Mouse (Mus musculus) gastrocnemius, adult 2 months (tissue): ENCODE results near the gene Hjurp. TPM values are rescaled to one million over a fixed set of nuclear protein-coding genes. Genes with fewer than 3 reads are reported as not detected.

Experiments
- DNase-seq: peaks from one replicate; pipeline ENCODE4 v3.0.0; 2022
- H3K27ac ChIP-seq: fragments of 200-600 bp; 2 replicates; pipeline ENCODE4 v1.8.1; 2022; ENCODE audit warnings: mild to moderate bottlenecking
- H3K4me3 ChIP-seq: fragments of 200-600 bp; 2 replicates; pipeline ENCODE4 v1.8.1; 2022; ENCODE audit warnings: mild to moderate bottlenecking, moderate library complexity
- CTCF ChIP-seq: fragments of 200-600 bp; IDR thresholded peaks from 2 replicates; pipeline ENCODE4 v1.8.1; 2022; ENCODE audit warnings: antibody characterized with exemption, mild to moderate bottlenecking, moderate library complexity
- intact Hi-C: fragments of 180-260 bp; cut with DNase I; formaldehyde crosslinking; loops from one replicate; pipeline ENCODE4 v1.15.1; 2025
- total RNA-seq, 2 experiments: library from RNA; stranded (reverse); gene quantifications; 2 replicates each; pipeline ENCODE4 v1.2.3; 2021

Hjurp gene
- total RNA-seq, 2 experiments from 2014 or later: 6.1 to 6.6 TPM

DNA sequence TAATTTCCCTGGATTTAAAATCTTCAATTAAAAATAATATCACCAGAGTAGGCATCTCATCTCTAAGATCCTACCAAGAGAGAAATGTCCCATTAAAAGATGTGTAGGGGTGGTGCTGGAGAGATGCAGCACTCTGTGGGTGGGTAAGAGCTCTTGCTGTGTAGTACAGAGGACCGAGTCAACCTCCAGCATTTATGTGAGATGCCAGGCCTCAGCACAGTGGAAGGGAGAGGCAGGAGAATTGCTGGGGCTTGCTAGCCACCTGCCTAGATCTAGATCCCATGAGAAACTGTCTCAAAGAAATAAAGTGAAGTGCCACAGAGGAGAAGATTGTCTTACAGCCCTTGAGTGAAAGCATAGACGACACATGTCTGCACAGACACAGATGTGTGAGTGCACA, 60.9 kb downstream of the Hjurp start:
- intact Hi-C loops: no loop called here
- no peak for TF ChIP-seq CTCF
- DNase-seq: no peak
- Histone ChIP-seq H3K27ac (no peak overlapping the region), H3K4me3 (no peak overlapping the region)

DNA sequence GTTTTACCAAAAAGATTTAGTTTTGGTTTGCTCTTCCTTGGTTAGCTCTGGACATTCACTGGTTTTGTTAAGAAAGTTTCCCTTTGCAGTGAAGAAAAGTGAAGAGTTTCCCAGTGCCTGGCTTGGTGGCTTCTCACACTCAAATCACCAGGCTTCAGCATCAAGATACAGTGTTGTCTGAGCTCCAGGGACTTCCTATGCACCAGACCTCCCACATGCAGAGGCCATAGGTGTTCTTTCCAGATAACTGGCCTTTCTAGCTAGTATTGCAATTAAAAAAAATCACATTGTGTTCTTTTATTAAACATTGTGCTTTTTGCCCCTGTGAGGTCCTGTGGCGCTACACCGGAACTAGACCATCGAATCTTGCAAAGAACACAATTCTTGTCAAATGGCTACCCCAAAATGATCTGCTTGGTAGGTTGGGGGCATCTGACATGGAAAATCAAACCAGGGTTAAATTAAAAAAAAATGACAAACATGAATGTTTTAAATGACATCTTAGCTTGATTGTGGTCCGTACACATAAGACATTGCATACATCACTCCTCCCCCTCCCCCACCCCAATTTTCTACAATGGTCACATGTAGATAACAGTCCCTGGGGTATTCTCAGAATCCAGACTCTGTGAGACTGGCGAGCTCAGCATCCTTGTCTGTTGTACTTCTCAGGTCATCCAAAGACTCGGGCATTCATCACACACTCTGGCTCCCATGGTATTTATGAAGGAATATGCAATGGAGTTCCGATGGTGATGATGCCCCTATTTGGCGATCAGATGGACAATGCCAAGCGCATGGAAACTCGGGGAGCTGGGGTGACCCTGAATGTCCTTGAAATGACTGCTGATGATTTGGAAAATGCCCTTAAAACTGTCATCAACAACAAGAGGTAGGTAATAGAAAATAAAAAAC, 61.7 kb downstream of the Hjurp start:
- no peak for TF ChIP-seq CTCF
- Histone ChIP-seq H3K4me3 (no peak overlapping the region), H3K27ac (no peak overlapping the region)
- DNase-seq: no peak
- intact Hi-C loops: no loop called here

DNA sequence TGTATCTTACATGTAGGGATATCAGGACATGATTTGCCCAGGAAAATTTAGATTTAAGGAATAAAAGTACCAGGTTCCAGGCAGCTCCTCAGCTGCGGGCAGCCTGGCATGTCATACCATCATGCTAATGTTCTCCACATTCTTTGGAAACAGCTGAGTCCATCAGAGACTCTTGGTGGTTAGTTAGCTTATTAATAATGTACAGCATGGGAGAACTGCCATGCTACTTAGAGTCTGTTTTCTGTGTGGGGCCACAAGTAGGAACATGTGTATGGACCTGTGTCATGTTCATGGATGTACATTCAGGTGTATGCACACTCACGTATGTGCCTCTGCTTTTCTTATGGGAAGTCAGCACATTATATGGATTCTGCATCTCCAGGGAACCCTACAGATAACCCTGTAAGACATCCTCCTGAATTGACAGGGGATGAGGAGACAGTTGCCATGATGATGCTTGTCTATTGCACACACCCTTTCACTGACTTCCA, 62.9 kb downstream of the Hjurp start:
- DNase-seq: no peak
- H3K4me3 ChIP-seq: no peak overlapping the region
- intact Hi-C loops: no loop called here
- no peak for TF ChIP-seq CTCF
- H3K27ac ChIP-seq: no peak overlapping the region

DNA sequence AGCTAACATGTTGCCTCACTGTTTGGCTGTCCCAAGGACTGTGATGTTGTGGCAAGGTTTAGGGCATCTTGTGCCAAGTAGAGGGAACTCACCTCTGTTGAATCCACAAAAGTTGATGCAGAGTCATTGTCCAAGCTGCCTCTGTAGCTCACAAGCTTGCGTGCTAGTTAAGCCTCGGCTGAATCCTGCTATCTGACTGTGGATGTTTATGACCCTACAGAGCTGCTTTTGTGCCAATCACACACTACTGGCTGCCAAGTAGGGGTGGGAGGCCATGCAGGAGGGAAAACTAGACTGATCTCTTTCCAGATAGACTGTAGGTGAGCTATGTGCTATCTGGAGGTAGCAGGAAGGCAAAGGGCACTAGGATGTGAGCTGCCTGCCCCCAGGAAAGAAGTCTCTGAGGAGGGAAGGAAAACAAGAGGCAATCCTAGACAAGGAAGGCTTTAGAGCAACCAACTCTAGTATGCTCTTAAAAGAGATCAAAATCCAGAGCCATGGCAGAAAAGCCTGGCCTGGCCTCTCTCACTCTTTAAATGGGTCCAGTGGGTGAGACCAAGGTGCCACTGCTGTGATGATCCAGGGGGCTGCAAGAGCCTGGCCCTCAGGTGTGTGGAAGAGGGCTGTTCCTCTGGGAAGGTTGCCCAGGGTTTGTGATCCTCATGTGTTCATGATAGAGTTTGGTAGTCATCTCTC, 63.5 kb downstream of the Hjurp start:
- no peak for TF ChIP-seq CTCF
- intact Hi-C loops: no loop called here
- peak; percentile 31 for DNase-seq
- Histone ChIP-seq H3K4me3 (no peak overlapping the region), H3K27ac (no peak overlapping the region)

DNA sequence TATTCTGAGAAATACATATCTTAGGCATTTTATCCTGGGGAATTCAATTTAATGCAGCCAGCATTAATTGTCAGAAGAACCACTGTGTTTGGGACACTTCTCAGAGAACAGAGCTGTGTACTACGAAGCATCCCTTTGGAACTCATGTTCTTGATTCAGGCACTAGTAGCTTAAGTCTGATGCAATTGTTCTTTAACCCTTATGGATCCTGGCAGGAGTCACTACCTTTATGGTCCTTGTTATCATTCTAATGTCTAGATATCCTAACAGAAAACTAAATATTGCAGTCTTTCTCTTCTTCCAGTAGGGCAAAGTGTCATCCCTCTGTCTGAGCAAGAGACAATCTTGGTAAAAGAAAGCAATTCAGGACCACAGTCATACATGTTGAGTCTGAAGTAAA, 64.4 kb downstream of the Hjurp start:
- TF ChIP-seq CTCF: no peak
- H3K27ac ChIP-seq: no peak overlapping the region
- intact Hi-C loops: no loop called here
- no peak overlapping the region for H3K4me3 ChIP-seq
- DNase-seq: no peak

Other genes starting within 250 kb of the Hjurp start
- gene Ugt1a10, start 222.2 kb downstream of the Hjurp start, total RNA-seq: not detected
- not detected for gene Ugt1a9, start 206.8 kb downstream of the Hjurp start, total RNA-seq
- not detected for gene Ugt1a8, start 189.8 kb downstream of the Hjurp start, total RNA-seq
- gene Ugt1a7c, start 182.6 kb downstream of the Hjurp start, total RNA-seq: under 1 TPM in 1 of 2 experiments, not detected in 1; 0.59 TPM
- gene Ugt1a6b, start 174.4 kb downstream of the Hjurp start, total RNA-seq: under 1 TPM; 0.17 to 0.46 TPM
- gene Ugt1a6a, start 142.8 kb downstream of the Hjurp start, total RNA-seq: under 1 TPM; 0.10 to 0.45 TPM
- gene Ugt1a5, start 111.6 kb downstream of the Hjurp start, total RNA-seq: under 1 TPM; 0.14 to 0.23 TPM
- gene Ugt1a2, start 77.0 kb downstream of the Hjurp start, total RNA-seq: not detected
- not detected for gene Dnajb3, start 71.9 kb downstream of the Hjurp start, total RNA-seq
- gene Ugt1a1, start 65.7 kb downstream of the Hjurp start, total RNA-seq: not detected
- gene Mroh2a, start 50.6 kb downstream of the Hjurp start, total RNA-seq: not detected
- not detected for gene Trpm8, start within 50 bp of the Hjurp start, total RNA-seq
- gene Spp2, start 129.3 kb upstream of the Hjurp start, total RNA-seq: not detected
- not detected for gene Glrp1, start 232.4 kb upstream of the Hjurp start, total RNA-seq